Mouse (Mus musculus) CH12.LX (cell line): ENCODE results near the gene Crip1. TPM values are rescaled to one million over a fixed set of nuclear protein-coding genes. Genes with fewer than 3 reads are reported as not detected.
A peak's percentile ranks its signal among the peaks of the same experiment; 100 is the strongest.

Experiments
- DNase-seq: peaks from one replicate; pipeline ENCODE4 v3.0.0-alpha.2; 2013; ENCODE audit errors: extremely low read depth
- H3K27ac ChIP-seq: 2 replicates; pipeline ENCODE4 v1.5.1; 2012; ENCODE audit warnings: low read depth, mild to moderate bottlenecking, control low read depth, moderate library complexity; ENCODE audit not compliant: insufficient read depth
- H3K27me3 ChIP-seq: replicated peaks from 2 replicates; pipeline ENCODE3; 2012; ENCODE audit warnings: inconsistent platforms
- H3K36me3 ChIP-seq, 2 experiments: replicated peaks in 1 of 2; 2 replicates each; pipeline versions ENCODE3 to v1.6.1; 2012; ENCODE audit warnings: inconsistent platforms in 1 of 2, low read length in 1 of 2, mild to moderate bottlenecking in 1 of 2, mixed read lengths in 1 of 2, moderate library complexity in 1 of 2; ENCODE audit not compliant: control insufficient read depth in 1 of 2, insufficient read depth in 1 of 2
- H3K4me1 ChIP-seq, 2 experiments: 2 replicates each; pipeline ENCODE4 v1.6.1; 2012; ENCODE audit warnings: inconsistent platforms in 1 of 2, moderate library complexity in 1 of 2; ENCODE audit not compliant: insufficient read depth in 2 of 2, control insufficient read depth in 1 of 2
- H3K4me2 ChIP-seq: 2 replicates; pipeline ENCODE4 v1.6.1; 2012; ENCODE audit warnings: low read depth, mild to moderate bottlenecking, control low read depth; ENCODE audit not compliant: poor library complexity, insufficient read depth, severe bottlenecking
- H3K4me3 ChIP-seq, 3 experiments: fragments of 150-350 bp in 1 of 3; sonication (generic) in 1 of 3; replicated peaks in 1 of 3; 2 replicates each; pipeline versions ENCODE3 to v1.5.1; 2011 to 2012; ENCODE audit warnings: low read depth in 2 of 3, low read length in 2 of 3, mild to moderate bottlenecking in 2 of 3, moderate library complexity in 2 of 3, control low read depth in 1 of 3, improper control_type of control experiment in 1 of 3, inconsistent platforms in 1 of 3, mixed read lengths in 1 of 3; ENCODE audit not compliant: poor library complexity in 1 of 3
- H3K79me2 ChIP-seq: replicated peaks from 2 replicates; pipeline ENCODE4 v1.6.1; 2012; ENCODE audit warnings: mild to moderate bottlenecking, moderate library complexity; ENCODE audit not compliant: control insufficient read depth, poor library complexity, insufficient read depth, severe bottlenecking; ENCODE audit errors: extremely low read depth
- H3K9ac ChIP-seq: 2 replicates; pipeline ENCODE4 v1.6.1; 2012; ENCODE audit warnings: low read depth, mild to moderate bottlenecking, control low read depth, moderate library complexity; ENCODE audit not compliant: insufficient read depth
- H3K9me3 ChIP-seq: replicated peaks from 2 replicates; pipeline ENCODE3; 2012; ENCODE audit warnings: low read length, inconsistent platforms, mixed read lengths
- BHLHE40 ChIP-seq: IDR thresholded peaks from 2 replicates; pipeline ENCODE4 v1.6.1; 2011; ENCODE audit warnings: mild to moderate bottlenecking, low read depth, low read length, improper control_type of control experiment
- CHD1 ChIP-seq: IDR thresholded peaks from 2 replicates; pipeline ENCODE4 v1.6.1; 2012; ENCODE audit warnings: low read depth, low read length, improper control_type of control experiment, inconsistent platforms
- CHD2 ChIP-seq: IDR thresholded peaks from 2 replicates; pipeline ENCODE4 v1.6.1; 2011; ENCODE audit warnings: low read length, improper control_type of control experiment
- CTCF ChIP-seq, 2 experiments: IDR thresholded peaks in 1 of 2; conservative IDR thresholded peaks in 1 of 2; 2 replicates each; pipeline ENCODE4 v1.5.1; 2011 to 2012; ENCODE audit warnings: low read depth in 2 of 2, low read length in 2 of 2, improper control_type of control experiment in 1 of 2, inconsistent platforms in 1 of 2, mild to moderate bottlenecking in 1 of 2, moderate library complexity in 1 of 2
- E2F4 ChIP-seq: IDR thresholded peaks from 2 replicates; pipeline ENCODE4 v1.6.1; 2011; ENCODE audit warnings: low read depth, low read length, improper control_type of control experiment; ENCODE audit not compliant: insufficient replicate concordance
- ELF1 ChIP-seq: IDR thresholded peaks from 2 replicates; pipeline ENCODE4 v1.6.1; 2014; ENCODE audit warnings: low read depth, mild to moderate bottlenecking, inconsistent platforms, low read length, improper control_type of control experiment
- EP300 ChIP-seq: IDR thresholded peaks from 2 replicates; pipeline ENCODE4 v1.6.1; 2011; ENCODE audit warnings: low read length, improper control_type of control experiment
- ETS1 ChIP-seq: conservative IDR thresholded peaks from 2 replicates; pipeline ENCODE4 v1.6.1; 2012; ENCODE audit warnings: low read depth, mild to moderate bottlenecking, inconsistent platforms, low read length, improper control_type of control experiment, moderate library complexity
- GABPA ChIP-seq: IDR thresholded peaks from 2 replicates; pipeline ENCODE4 v1.6.1; 2012; ENCODE audit warnings: low read depth, low read length, improper control_type of control experiment, inconsistent platforms; ENCODE audit not compliant: insufficient replicate concordance
- HCFC1 ChIP-seq: IDR thresholded peaks from 2 replicates; pipeline ENCODE4 v1.6.1; 2012; ENCODE audit warnings: low read depth, mild to moderate bottlenecking, inconsistent platforms, low read length, improper control_type of control experiment
- IRF4 ChIP-seq: IDR thresholded peaks from 2 replicates; pipeline ENCODE4 v1.6.1; 2014; ENCODE audit warnings: low read depth, mild to moderate bottlenecking, inconsistent platforms, low read length, improper control_type of control experiment
- JUN ChIP-seq: IDR thresholded peaks from 2 replicates; pipeline ENCODE4 v1.6.1; 2011; ENCODE audit warnings: low read depth, mild to moderate bottlenecking, low read length, improper control_type of control experiment, moderate library complexity; ENCODE audit not compliant: insufficient read depth
- JUND ChIP-seq: conservative IDR thresholded peaks from 2 replicates; pipeline ENCODE4 v1.6.1; 2011; ENCODE audit warnings: low read depth, low read length, improper control_type of control experiment
- KAT2A ChIP-seq: IDR thresholded peaks from 2 replicates; pipeline ENCODE4 v1.6.1; 2012; ENCODE audit warnings: low read length, improper control_type of control experiment, inconsistent platforms; ENCODE audit not compliant: insufficient replicate concordance
- MAFK ChIP-seq: IDR thresholded peaks from 2 replicates; pipeline ENCODE4 v1.6.1; 2011; ENCODE audit warnings: low read length, improper control_type of control experiment; ENCODE audit not compliant: insufficient replicate concordance
- MAX ChIP-seq: IDR thresholded peaks from 2 replicates; pipeline ENCODE4 v1.6.1; 2011; ENCODE audit warnings: low read length, improper control_type of control experiment
- MAZ ChIP-seq: IDR thresholded peaks from 2 replicates; pipeline ENCODE4 v1.6.1; 2012; ENCODE audit warnings: low read depth, mild to moderate bottlenecking, inconsistent platforms, low read length, improper control_type of control experiment, moderate library complexity
- MEF2A ChIP-seq: IDR thresholded peaks from 2 replicates; pipeline ENCODE4 v1.6.1; 2014; ENCODE audit warnings: low read depth, mild to moderate bottlenecking, inconsistent platforms, low read length, improper control_type of control experiment, borderline replicate concordance
- MXI1 ChIP-seq: IDR thresholded peaks from 2 replicates; pipeline ENCODE4 v1.6.1; 2011; ENCODE audit warnings: mild to moderate bottlenecking, low read depth, low read length, improper control_type of control experiment
- MYC ChIP-seq: IDR thresholded peaks from 2 replicates; pipeline ENCODE4 v1.6.1; 2011; ENCODE audit warnings: low read depth, mild to moderate bottlenecking, improper control_type of control experiment, low read length
- NELFE ChIP-seq: IDR thresholded peaks from 2 replicates; pipeline ENCODE4 v1.6.1; 2011; ENCODE audit warnings: low read depth, low read length, improper control_type of control experiment
- NRF1 ChIP-seq: IDR thresholded peaks from 2 replicates; pipeline ENCODE4 v1.6.1; 2014; ENCODE audit warnings: low read depth, mild to moderate bottlenecking, inconsistent platforms, low read length, improper control_type of control experiment, moderate library complexity
- PAX5 ChIP-seq: IDR thresholded peaks from 2 replicates; pipeline ENCODE4 v1.6.1; 2012; ENCODE audit warnings: low read length, inconsistent platforms, mixed read lengths
- POLR2A ChIP-seq: IDR thresholded peaks from 2 replicates; pipeline ENCODE4 v1.6.1; 2011; ENCODE audit warnings: low read depth, mild to moderate bottlenecking, improper control_type of control experiment, low read length
- POLR2AphosphoS2 ChIP-seq: IDR thresholded peaks from 2 replicates; pipeline ENCODE4 v1.6.1; 2011; ENCODE audit warnings: low read depth, low read length, improper control_type of control experiment
- RAD21 ChIP-seq: IDR thresholded peaks from 2 replicates; pipeline ENCODE4 v1.6.1; 2011; ENCODE audit warnings: low read depth, mild to moderate bottlenecking, low read length, improper control_type of control experiment, moderate library complexity
- RCOR1 ChIP-seq: conservative IDR thresholded peaks from 2 replicates; pipeline ENCODE4 v1.6.1; 2012; ENCODE audit warnings: low read depth, mild to moderate bottlenecking, inconsistent platforms, low read length, improper control_type of control experiment
- SIN3A ChIP-seq: IDR thresholded peaks from 2 replicates; pipeline ENCODE4 v1.6.1; 2012; ENCODE audit warnings: low read length, improper control_type of control experiment, inconsistent platforms
- SMC3 ChIP-seq: IDR thresholded peaks from 2 replicates; pipeline ENCODE4 v1.6.1; 2011; ENCODE audit warnings: low read depth, low read length, improper control_type of control experiment
- TBP ChIP-seq: conservative IDR thresholded peaks from 2 replicates; pipeline ENCODE4 v1.6.1; 2011; ENCODE audit warnings: low read depth, low read length, improper control_type of control experiment
- TCF12 ChIP-seq: IDR thresholded peaks from 2 replicates; pipeline ENCODE4 v1.6.1; 2014; ENCODE audit warnings: low read depth, mild to moderate bottlenecking, inconsistent platforms, low read length, improper control_type of control experiment
- UBTF ChIP-seq: IDR thresholded peaks from 2 replicates; pipeline ENCODE4 v1.6.1; 2012; ENCODE audit warnings: low read depth, mild to moderate bottlenecking, inconsistent platforms, low read length, improper control_type of control experiment, moderate library complexity
- USF1 ChIP-seq: IDR thresholded peaks from 2 replicates; pipeline ENCODE4 v1.6.1; 2014; ENCODE audit warnings: low read depth, mild to moderate bottlenecking, inconsistent platforms, low read length, improper control_type of control experiment
- USF2 ChIP-seq: conservative IDR thresholded peaks from 2 replicates; pipeline ENCODE4 v1.6.1; 2011; ENCODE audit warnings: low read depth, low read length, improper control_type of control experiment
- ZC3H11A ChIP-seq: IDR thresholded peaks from 2 replicates; pipeline ENCODE4 v1.6.1; 2012; ENCODE audit warnings: low read depth, mild to moderate bottlenecking, inconsistent platforms, low read length, improper control_type of control experiment
- ZKSCAN1 ChIP-seq: IDR thresholded peaks from 2 replicates; pipeline ENCODE4 v1.6.1; 2012; ENCODE audit warnings: low read depth, inconsistent platforms, low read length, improper control_type of control experiment, borderline replicate concordance
- ZMIZ1 ChIP-seq: IDR thresholded peaks from 2 replicates; pipeline ENCODE4 v1.6.1; 2012; ENCODE audit warnings: low read depth, mild to moderate bottlenecking, inconsistent platforms, low read length, improper control_type of control experiment
- ZNF384 ChIP-seq: IDR thresholded peaks from 2 replicates; pipeline ENCODE4 v1.6.1; 2012; ENCODE audit warnings: low read depth, low read length, improper control_type of control experiment, inconsistent platforms
- dilution Hi-C: fragments of 300-500 bp; cut with MboI; formaldehyde crosslinking; loops from 2 replicates; pipeline ENCODE4 v1.14.3; 2020; ENCODE audit warnings: low sequenced_read_pairs; ENCODE audit not compliant: extremely low pct_unique_long_range_greater_than_20kb, extremely low pct_ligation_motif_present
- in situ Hi-C: fragments of 300-500 bp; cut with MboI; formaldehyde crosslinking; loops from 3 replicates; pipeline ENCODE4 v1.14.3; 2019; ENCODE audit warnings: low sequenced_read_pairs, low pct_ligation_motif_present, low pct_unique_long_range_greater_than_20kb, mixed read lengths
- polyA plus RNA-seq: library from polyadenylated mRNA; unstranded; fragments of >175 nt; gene quantifications from 2 replicates; pipeline ENCODE4 v1.2.1, GENCODE M21; 2012; ENCODE audit warnings: low read depth; ENCODE audit not compliant: insufficient read length
- total RNA-seq, 2 experiments: library from RNA; depleted of rRNA; stranded (reverse); fragments of 300-350 nt in 1 of 2; fragments of >200 nt in 1 of 2; gene quantifications; 2 replicates each; pipeline ENCODE4 v1.2.3; 2012 to 2014

Gene Crip1
- total and polyA plus RNA-seq, 3 experiments, result 2.0 to 77.2 (median 2.8) TPM

DNA sequence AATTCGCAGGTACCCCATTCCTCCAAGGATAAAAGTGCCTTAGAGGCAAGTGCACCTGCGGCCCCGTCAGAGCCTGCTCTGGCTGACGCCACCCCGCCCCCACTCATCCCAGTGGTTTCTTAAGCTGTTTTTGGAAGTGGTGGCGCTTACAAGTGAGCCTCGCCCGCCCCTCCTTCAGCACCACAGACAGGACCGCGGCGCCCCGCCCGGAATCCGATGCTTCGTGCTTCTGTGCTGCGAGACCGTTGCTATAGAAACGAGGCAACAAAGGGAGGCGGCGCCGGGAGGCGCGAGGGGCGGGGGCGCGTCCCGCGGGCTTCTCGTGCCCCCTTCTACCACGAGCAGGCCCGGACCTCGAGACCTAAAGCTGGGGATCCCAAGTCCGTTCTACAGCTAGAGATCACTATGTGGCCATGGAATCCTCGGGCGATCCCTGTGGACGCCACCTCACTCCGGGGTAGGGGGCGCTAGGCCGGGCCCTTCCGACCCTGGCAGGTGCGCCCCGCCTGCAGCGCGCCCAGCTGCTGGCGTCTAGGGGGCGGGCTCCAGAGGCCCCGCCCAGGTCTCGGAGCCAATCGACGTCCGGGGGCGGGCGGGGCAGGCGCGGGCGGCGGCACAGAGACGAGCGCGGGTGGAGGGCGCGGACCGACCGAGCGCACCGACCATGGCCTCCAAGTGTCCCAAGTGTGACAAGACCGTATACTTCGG is 6.1 kb upstream of the Crip1 start, which contains the start of gene Crip2:
Gene Crip2, plus strand, starts transcription at position 329 of the 708 bp plus-strand sequence.
- TF ChIP-seq MAFK, result no peak
- TF ChIP-seq KAT2A, result no peak
- no peak for TF ChIP-seq CHD2
- TF ChIP-seq ZMIZ1, result no peak; the same call in 1 of the 2 replicates
- TF ChIP-seq GABPA, result no peak
- no peak for TF ChIP-seq JUND
- TF ChIP-seq POLR2AphosphoS2, result no peak
- no peak for TF ChIP-seq TCF12
- no peak for TF ChIP-seq NELFE
- no peak for TF ChIP-seq ZKSCAN1
- no peak for TF ChIP-seq RAD21
- TF ChIP-seq ETS1, result no peak
- no peak for TF ChIP-seq SMC3
- TF ChIP-seq USF2, result no peak
- no peak for TF ChIP-seq JUN
- TF ChIP-seq BHLHE40, result peak; percentile 22; the same call in 1 of the 2 replicates
- TF ChIP-seq IRF4, result no peak
- no peak for TF ChIP-seq MEF2A
- TF ChIP-seq ZNF384, result no peak
- no peak for TF ChIP-seq CHD1
- TF ChIP-seq EP300, result no peak
- peak; percentile 52; the same call in 1 of the 2 replicates for TF ChIP-seq NRF1
- no peak for TF ChIP-seq PAX5
- TF ChIP-seq POLR2A, result no peak
- no peak for TF ChIP-seq UBTF
- no peak for TF ChIP-seq TBP
- no peak for TF ChIP-seq MYC
- no peak for TF ChIP-seq E2F4
- TF ChIP-seq ELF1, result no peak
- no peak for TF ChIP-seq RCOR1
- peak; percentile 78 for TF ChIP-seq MXI1
- TF ChIP-seq HCFC1, result no peak
- TF ChIP-seq CTCF (conservative IDR thresholded peaks at IDR 0.05 in 1 of 2, IDR thresholded peaks at IDR 0.05 in 1 of 2; ENCODE audit: low read depth in 2 of 2, low read length in 2 of 2), result no peak
- TF ChIP-seq MAX, result no peak
- 0 out of 2 replicates have a peak, but pooled peaks have one; percentile 42 for TF ChIP-seq MAZ
- no peak for TF ChIP-seq ZC3H11A
- no peak for TF ChIP-seq USF1
- TF ChIP-seq SIN3A, result peak; percentile 83
- Histone ChIP-seq H3K9me3 (peaks cover 23% of the 10 kb centered on the region), H3K36me3 (peaks cover 31 to 61% of the 10 kb centered on the region in 2 experiments), H3K4me1 (peaks cover 0 to 7% of the 10 kb centered on the region in 2 experiments; a peak in 1 of 4 replicates), H3K27ac (no peak within 1 kb of the TSS), H3K4me3 (peak within 1 kb of the TSS in 2 of 3 experiments; percentile 20 to 57), H3K27me3 (no peaks in the 10 kb centered on the region), H3K9ac (no peak within 1 kb of the TSS), H3K79me2 (no peaks in the 10 kb centered on the region), H3K4me2 (peak within 1 kb of the TSS; percentile 65)
- DNase-seq, result no peak
- in situ Hi-C loops (no loop called here), dilution Hi-C loops (no loop called here)
